Mouse (Mus musculus) heart, embryonic 16.5 days (tissue): Measurements from ENCODE around the gene Irf1. TPM values are rescaled to one million over a fixed set of nuclear protein-coding genes. Genes with fewer than 3 reads are reported as not detected.

ENCODE experiments used
- ATAC-seq: fragments of 200-750 bp; cut with Nextera tagmentation; replicated peaks from 2 replicates; pipeline ENCODE4 v1.8.0; 2017; ENCODE audit warnings: moderate number of reproducible peaks; ENCODE audit not compliant: insufficient read depth, low FRiP score; ENCODE audit errors: extremely low read depth
- H3K27ac ChIP-seq: fragments of 300-500 bp; sonication (generic); 2 replicates; pipeline ENCODE4 v1.5.1; 2014; ENCODE audit warnings: mild to moderate bottlenecking, low read length, control low read depth, moderate library complexity
- H3K27me3 ChIP-seq: fragments of 300-500 bp; sonication (generic); 2 replicates; pipeline ENCODE4 v1.6.1; 2014; ENCODE audit warnings: low read length, mixed read lengths; ENCODE audit not compliant: control insufficient read depth, insufficient read depth
- H3K36me3 ChIP-seq: fragments of 300-500 bp; sonication (generic); 2 replicates; pipeline ENCODE4 v1.6.1; 2014; ENCODE audit not compliant: control insufficient read depth, insufficient read depth
- H3K4me1 ChIP-seq: fragments of 300-500 bp; sonication (generic); 2 replicates; pipeline ENCODE4 v1.6.1; 2014; ENCODE audit warnings: low read length, mixed read lengths; ENCODE audit not compliant: control insufficient read depth, insufficient read depth
- H3K4me2 ChIP-seq: fragments of 300-500 bp; sonication (generic); 2 replicates; pipeline ENCODE4 v1.6.1; 2014; ENCODE audit warnings: low read depth, mild to moderate bottlenecking, control low read depth, low read length
- H3K4me3 ChIP-seq: fragments of 300-500 bp; sonication (generic); 2 replicates; pipeline ENCODE4 v1.5.1; 2014; ENCODE audit warnings: mild to moderate bottlenecking, control low read depth, low read length
- H3K9ac ChIP-seq: fragments of 300-500 bp; sonication (generic); 2 replicates; pipeline ENCODE4 v1.6.1; 2014; ENCODE audit warnings: low read length, control low read depth
- H3K9me3 ChIP-seq: fragments of 300-500 bp; sonication (generic); replicated peaks from 2 replicates; pipeline ENCODE4 v1.6.1; 2016; ENCODE audit warnings: low read length; ENCODE audit not compliant: control insufficient read depth
- WGBS: fragments of 180-500 bp; shearing (Covaris S2); extraction: QIAGEN DNeasy Blood & Tissue Kit; methylation state at CpG from one replicate; pipeline ENCODE4 v1.1.7; 2014; 5-methylcytosine and 5-hydroxymethylcytosine counted together
- polyA plus RNA-seq: library from polyadenylated mRNA; unstranded; fragments of >200 nt; fragmentation: Nextera tagmentation; extraction: Ambion mirVana; gene quantifications from 2 replicates; pipeline ENCODE4 v1.2.1, GENCODE M21; 2015

Gene Irf1
- polyA plus RNA-seq, 1 experiment from 2014 or later, result 25.7 TPM

DNA sequence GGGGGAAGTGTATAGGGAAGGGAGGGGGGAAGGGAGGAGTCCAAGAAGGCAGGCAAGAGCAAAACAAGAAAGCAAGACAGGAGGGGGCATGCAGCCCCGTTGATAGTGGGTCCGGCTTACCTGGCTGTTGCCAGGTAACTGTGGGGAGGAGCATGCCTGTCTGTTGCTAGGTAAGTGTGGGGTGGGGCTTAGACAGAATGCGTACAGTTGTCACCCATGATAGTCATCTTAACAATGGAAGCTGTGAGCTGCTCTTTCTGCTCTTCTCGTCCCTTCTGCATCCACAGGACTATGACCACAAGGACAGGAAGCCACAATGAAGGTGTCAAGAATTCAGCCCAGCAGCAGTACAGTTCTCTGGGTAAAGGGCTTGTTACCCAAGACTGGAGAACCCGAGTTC lies 40.3 kb downstream of the Irf1 start:
- Histone ChIP-seq H3K36me3 (no peaks in the 10 kb centered on the region), H3K27me3 (no peaks in the 10 kb centered on the region), H3K9ac (no peak overlapping the region), H3K4me1 (no peaks in the 10 kb centered on the region), H3K9me3 (no peaks in the 10 kb centered on the region), H3K27ac (no peak overlapping the region), H3K4me3 (no peak overlapping the region), H3K4me2 (no peak overlapping the region)
- 67% methylated on average over 5 of the region's 5 CpGs for WGBS
- no peak for ATAC-seq

DNA sequence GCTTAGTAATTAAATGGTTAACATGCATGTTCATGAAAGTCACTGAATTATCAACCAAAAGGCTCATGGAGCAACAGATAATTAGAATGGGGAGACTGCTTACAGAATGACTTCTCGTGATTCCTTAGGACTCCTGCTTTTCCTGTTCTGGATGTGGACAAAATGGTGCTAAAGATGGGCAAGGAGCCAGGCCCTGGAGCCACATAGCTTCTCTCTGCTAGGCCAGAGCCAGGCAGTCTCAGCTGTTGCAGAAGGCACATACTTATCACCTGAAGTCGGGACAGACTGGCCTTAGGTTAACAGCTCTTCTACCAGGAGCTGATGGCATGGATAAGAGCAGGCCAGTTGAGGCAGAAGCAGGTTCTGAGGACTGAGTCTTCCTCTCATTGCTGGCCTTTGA lies 40.9 kb downstream of the Irf1 start:
- no peaks in the 10 kb centered on the region for H3K27me3 ChIP-seq
- no peaks in the 10 kb centered on the region for H3K9me3 ChIP-seq
- no peak overlapping the region for H3K4me2 ChIP-seq
- no peak for ATAC-seq
- WGBS, result 35% methylated on average over 2 of the region's 2 CpGs
- H3K9ac ChIP-seq, result no peak overlapping the region
- no peak overlapping the region for H3K27ac ChIP-seq
- H3K4me1 ChIP-seq, result no peaks in the 10 kb centered on the region
- no peak overlapping the region for H3K4me3 ChIP-seq
- no peaks in the 10 kb centered on the region for H3K36me3 ChIP-seq

DNA sequence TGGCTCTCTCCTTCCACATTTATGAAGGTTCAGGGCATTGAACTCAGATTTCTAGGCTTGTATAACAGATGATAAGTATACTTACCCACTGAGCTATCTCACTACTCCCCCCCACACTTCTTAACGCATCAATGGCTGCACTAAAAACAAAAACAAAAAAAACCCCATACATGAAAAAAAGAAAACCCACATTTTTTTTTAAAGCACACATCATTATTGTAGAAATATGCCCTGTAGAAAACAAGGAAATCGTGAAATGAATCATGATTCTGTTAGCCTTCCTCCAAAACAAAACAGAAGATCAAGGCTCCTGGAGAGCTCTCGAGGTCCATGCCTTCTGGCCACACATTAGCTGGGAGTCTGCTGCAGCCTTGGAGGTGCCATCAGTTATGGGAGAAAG lies 41.5 kb downstream of the Irf1 start:
- Histone ChIP-seq H3K27ac (no peak overlapping the region), H3K9me3 (no peaks in the 10 kb centered on the region), H3K4me3 (no peak overlapping the region), H3K27me3 (no peaks in the 10 kb centered on the region), H3K4me1 (no peaks in the 10 kb centered on the region), H3K9ac (no peak overlapping the region), H3K4me2 (no peak overlapping the region), H3K36me3 (no peaks in the 10 kb centered on the region)
- ATAC-seq, result no peak
- 75% methylated on average over 3 of the region's 3 CpGs for whole genome bisulfite sequencing

DNA sequence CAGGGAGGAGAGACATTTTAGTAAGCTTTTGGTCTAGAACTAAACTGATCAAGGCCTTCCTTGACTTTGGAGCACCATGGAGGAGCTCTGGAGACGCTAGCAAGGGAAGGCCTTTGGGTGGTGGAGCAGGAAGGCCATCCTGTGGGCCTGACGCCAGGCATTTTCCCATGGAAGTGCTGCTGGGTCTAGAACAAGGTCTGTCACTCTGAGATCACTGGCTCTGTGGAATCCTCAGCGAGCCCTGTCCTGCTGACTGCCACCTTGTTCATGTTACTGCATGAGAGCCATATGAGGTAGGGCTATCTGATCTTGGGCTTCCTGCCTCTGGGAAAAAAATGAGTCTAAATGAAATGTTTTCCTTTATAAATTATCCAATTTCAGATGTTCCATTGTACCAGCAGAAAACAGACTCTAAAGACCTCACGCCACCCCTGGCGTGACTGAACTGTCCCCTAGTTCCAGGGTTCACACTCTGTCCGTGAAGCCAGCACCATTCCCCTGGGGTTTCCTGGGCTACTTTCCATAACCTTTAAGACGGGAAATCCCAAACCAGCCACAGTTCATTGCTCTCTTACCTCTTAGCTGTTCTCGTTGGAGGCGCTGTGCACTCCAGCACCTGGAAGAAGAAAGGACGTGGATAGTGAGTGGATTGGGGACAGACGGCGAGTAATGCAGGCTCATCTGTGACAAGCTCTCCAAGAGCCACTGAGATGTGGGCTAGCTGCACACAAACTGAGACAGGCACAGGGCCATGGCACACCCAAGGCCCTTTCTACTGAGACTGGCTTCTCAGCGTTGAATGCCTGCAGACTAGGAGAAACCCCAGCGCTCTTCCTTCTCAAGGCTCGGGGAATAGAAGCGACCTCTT lies 43.4 kb downstream of the Irf1 start:
- Histone ChIP-seq H3K4me2 (no peak overlapping the region), H3K4me1 (no peaks in the 10 kb centered on the region), H3K27me3 (no peaks in the 10 kb centered on the region), H3K36me3 (no peaks in the 10 kb centered on the region), H3K9me3 (no peaks in the 10 kb centered on the region), H3K4me3 (no peak overlapping the region), H3K9ac (no peak overlapping the region), H3K27ac (no peak overlapping the region)
- WGBS, result 74% methylated on average over 16 of the region's 16 CpGs
- no peak for ATAC-seq

DNA sequence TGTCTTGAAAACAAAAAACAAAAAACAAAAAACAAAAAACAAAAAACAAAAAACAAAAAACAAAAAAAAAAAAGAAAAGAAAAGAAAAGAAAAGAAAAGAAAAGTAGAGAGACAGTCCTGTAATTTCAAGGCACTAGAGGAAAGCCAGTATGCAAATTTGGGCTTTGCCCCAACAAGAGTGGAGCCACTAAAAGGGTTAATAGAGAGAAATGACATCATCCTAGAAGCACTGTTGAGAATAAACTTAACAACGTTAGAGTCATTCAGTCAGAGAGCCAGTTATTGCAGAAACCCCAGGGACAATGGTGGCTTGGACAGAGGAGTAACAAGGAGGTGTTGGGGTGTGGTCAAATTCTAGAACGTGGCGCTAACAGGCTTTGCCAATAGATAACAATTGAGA lies 45.0 kb downstream of the Irf1 start:
- Histone ChIP-seq H3K4me3 (no peak overlapping the region), H3K4me1 (no peaks in the 10 kb centered on the region), H3K9ac (no peak overlapping the region), H3K36me3 (no peaks in the 10 kb centered on the region), H3K27ac (no peak overlapping the region), H3K27me3 (no peaks in the 10 kb centered on the region), H3K9me3 (no peaks in the 10 kb centered on the region), H3K4me2 (no peak overlapping the region)
- 41% methylated on average over 3 of the region's 3 CpGs for WGBS
- no peak for ATAC-seq

DNA sequence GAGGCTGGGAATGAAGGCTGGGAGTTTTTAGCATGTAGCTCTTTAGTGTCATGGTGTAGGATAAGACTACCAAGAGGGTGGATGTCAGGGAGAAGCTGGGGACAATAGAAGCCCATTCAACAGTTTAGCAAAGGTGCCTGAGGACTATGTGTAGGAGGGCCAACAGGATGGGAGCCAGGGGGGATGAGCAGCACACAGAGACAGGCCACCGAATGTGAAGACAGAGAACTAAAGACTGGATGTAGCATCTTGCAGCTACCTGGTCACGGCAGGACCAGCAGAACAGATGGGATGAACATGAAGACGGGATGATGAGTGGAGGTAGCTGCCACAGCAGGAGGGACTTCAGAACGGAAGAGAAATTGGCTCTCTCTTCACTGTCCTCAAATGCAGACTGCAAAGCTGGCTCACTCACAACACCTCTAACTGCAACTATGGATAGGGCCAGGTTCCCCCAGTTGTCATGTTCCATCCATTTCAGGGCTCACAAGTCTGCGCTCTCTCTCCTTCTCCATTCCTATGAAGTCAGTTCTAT lies 47.1 kb downstream of the Irf1 start:
- no peak for ATAC-seq
- no peak overlapping the region for H3K4me3 ChIP-seq
- H3K9me3 ChIP-seq, result no peaks in the 10 kb centered on the region
- no peak overlapping the region for H3K9ac ChIP-seq
- no peaks in the 10 kb centered on the region for H3K27me3 ChIP-seq
- no peak overlapping the region for H3K4me2 ChIP-seq
- 76% methylated on average over 5 of the region's 5 CpGs for WGBS
- H3K27ac ChIP-seq, result no peak overlapping the region
- no peaks in the 10 kb centered on the region for H3K36me3 ChIP-seq
- H3K4me1 ChIP-seq, result no peaks in the 10 kb centered on the region

DNA sequence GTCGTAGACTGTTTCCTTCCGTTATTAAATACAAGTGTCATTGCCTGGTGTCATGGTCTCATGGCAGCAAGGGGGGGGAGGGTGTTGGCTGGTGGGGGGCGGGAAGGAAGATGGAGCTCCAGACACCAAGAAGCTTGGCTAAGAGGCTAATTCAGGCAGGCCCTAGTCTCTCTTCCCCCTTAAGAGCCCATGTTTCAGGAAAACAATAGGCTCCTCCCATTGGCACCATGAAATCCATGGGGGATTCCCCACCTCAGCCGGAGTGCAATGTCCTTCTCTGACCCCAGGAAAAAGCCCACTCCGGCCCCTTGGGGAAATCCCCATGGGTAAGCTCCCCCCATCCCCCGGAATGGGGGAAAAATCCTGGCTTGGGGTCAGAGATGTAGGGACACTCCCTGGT lies 49.0 kb downstream of the Irf1 start:
- H3K4me3 ChIP-seq, result no peak overlapping the region
- ATAC-seq, result no peak
- 59% methylated on average over 6 of the region's 6 CpGs for WGBS

DNA sequence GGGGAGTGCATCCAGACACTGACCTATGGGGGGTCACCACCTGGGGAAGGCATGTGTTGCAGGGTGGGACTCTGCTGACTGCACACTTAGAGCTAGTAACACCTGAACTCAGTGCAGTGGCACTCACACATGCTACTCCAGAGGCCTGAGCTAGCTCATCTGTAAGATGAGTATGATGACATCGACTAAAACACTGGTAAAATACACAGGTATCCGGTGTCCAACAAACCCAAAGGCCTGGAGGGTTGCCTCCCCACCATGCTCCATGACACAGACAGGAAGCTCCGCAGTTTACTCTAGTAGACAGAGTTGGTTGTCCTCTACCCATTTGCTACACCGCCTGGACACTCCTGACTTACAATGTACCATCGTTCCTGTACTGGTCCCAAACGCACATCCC lies 49.7 kb downstream of the Irf1 start:
- no peak overlapping the region for H3K9ac ChIP-seq
- ATAC-seq, result no peak
- no peaks in the 10 kb centered on the region for H3K27me3 ChIP-seq
- no peaks in the 10 kb centered on the region for H3K4me1 ChIP-seq
- H3K27ac ChIP-seq, result no peak overlapping the region
- WGBS, result 85% methylated on average over 6 of the region's 6 CpGs
- H3K4me2 ChIP-seq, result no peak overlapping the region
- H3K4me3 ChIP-seq, result no peak overlapping the region
- H3K9me3 ChIP-seq, result no peaks in the 10 kb centered on the region
- H3K36me3 ChIP-seq, result no peaks in the 10 kb centered on the region

More for the DNA sequence above, 49.0 kb downstream of the Irf1 start:
- Histone ChIP-seq H3K4me2 (no peak overlapping the region), H3K9me3 (no peaks in the 10 kb centered on the region), H3K9ac (no peak overlapping the region), H3K27ac (no peak overlapping the region), H3K4me1 (no peaks in the 10 kb centered on the region), H3K27me3 (no peaks in the 10 kb centered on the region), H3K36me3 (no peaks in the 10 kb centered on the region)

- Histone ChIP-seq H3K27me3 (no peaks in the 10 kb centered on the region), H3K27ac (no peak overlapping the region), H3K9ac (no peak overlapping the region), H3K36me3 (no peaks in the 10 kb centered on the region), H3K4me3 (no peak overlapping the region), H3K4me2 (no peak overlapping the region), H3K4me1 (no peaks in the 10 kb centered on the region), H3K9me3 (no peaks in the 10 kb centered on the region)
- ATAC-seq, result no peak
- 78% methylated on average over 13 of the region's 13 CpGs for WGBS
Measured at GRCm38 (mm10) chr11:53820516-53821170, 50.8 kb downstream of the Irf1 start.
